Mouse (Mus musculus) urinary bladder, adult 2 months (tissue): ENCODE data around the gene Smad3. TPM values are rescaled to one million over a fixed set of nuclear protein-coding genes. Genes with fewer than 3 reads are reported as not detected.

Source experiments
- DNase-seq: peaks from one replicate; pipeline ENCODE4 v3.0.0; 2022; ENCODE audit warnings: low spot score
- polyA plus RNA-seq: library from polyadenylated mRNA; depleted of rRNA; stranded (reverse); fragments of >200 nt; gene quantifications from 2 replicates; pipeline ENCODE4 v1.2.3, GENCODE M21; 2012

Smad3 gene
- polyA plus RNA-seq, 1 experiment: 33.3 TPM

DNA sequence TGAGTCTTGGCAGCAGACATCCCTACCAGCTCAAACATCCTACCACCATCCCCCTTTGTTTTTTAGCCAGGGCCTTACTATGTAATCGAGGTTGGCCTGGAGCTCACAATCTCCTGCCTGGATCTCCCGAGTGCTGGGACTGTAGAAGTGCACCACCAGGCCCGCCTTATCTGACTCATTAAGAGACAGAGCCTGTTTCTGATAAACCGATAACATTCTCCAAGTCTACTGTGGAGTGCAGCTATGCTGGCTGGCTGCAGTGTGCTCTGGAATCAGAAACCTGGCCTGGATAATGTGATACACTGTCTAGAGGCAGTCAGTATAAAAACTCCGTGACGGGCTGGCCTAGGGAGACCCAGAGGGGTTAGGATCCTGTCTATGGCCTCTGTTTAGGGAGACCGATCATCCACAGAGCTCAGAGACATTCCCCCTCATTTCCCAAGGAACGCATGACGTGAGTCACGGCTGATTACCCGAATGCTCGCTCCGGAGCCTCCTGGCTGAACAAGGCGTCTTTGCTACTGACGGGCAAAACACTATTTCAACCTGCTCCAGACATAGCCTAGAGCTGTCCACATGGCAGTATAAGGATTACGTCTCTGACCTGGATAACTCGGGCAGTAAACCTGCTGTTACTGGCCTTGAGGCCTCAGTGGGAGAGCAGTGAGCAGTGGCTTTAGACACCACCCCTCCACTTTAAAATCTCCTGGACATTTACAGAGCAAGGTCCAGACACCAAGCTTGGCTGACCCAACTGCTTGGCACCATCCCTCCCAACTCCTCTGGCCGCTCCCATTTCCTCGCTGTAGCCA is 11.8 kb downstream of the Smad3 start:
- no peak for DNase-seq

DNA sequence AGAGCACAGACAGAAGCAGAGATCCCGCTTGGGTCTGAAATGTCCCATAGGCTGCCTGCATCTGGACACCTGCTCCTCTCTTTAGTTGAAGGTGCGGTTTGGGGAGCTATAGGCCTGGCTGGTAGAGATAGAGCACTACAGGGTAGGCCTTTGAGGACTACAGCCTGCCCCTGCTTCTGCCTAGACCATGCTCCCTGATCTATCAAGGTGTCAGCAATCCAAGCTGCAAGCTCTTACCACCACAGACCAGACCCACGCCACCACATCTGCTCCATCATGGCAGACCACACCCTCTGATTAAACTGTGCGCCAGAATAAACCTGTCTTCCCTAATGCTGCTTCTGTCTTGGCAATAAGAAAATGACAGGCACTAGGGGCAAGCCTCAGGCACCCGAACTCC is 13.2 kb downstream of the Smad3 start:
- DNase-seq: no peak

DNA sequence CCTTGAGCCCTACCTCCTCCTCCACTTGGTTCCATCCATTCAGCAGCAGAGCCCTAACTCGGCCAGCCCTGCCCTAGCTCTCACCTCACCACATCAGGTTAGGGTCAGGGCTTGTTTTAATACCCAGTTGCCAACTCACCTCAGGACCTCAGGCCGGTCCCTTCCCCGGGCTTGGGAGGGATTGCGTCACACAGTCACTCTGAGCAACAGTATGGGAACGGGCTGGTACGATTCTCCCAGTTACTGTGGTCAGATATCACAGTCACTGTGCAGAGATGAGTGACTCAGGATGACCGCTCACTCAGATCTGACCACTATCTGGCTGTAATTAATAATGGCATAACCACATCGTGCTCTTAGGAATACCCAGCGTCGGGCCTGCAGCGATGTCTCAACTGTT is 14.0 kb downstream of the Smad3 start:
- DNase-seq: no peak

DNA sequence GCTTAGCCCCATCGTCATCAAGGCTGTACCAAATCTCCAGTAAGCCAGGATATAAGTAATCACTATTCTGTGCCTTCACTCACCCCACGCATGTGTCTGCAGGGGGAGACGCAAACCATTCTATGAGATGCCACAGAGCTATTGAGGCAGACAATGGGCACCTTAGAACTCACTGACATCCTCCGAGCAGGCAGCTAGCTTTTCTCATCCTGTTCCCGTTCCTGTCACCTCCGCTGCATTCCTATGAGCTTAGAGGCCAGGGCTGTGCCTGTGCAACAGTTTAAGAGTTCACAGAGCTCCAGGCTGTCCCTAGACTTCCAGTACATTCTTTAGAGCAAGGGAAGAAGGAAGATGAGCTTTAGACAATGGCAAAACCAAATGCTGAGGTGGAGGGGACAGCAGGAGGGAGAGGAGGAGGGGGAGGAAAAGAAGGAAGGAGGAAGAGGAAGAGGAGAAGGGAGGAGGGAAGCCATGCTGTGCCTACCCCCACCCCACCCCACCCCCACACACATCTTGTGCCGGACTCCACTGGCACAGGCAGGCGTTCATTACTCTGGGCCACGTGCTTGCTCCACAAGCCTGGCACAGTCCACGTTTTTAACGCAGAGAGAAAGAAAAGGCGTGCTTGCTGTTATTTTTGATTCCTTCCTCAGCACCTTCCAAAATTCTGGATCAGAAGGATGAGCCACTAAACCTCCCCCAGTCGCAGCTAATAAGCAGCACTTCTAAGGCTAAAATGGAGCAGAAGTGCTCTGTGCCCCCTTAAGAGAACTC is 14.7 kb downstream of the Smad3 start:
- no peak for DNase-seq

DNA sequence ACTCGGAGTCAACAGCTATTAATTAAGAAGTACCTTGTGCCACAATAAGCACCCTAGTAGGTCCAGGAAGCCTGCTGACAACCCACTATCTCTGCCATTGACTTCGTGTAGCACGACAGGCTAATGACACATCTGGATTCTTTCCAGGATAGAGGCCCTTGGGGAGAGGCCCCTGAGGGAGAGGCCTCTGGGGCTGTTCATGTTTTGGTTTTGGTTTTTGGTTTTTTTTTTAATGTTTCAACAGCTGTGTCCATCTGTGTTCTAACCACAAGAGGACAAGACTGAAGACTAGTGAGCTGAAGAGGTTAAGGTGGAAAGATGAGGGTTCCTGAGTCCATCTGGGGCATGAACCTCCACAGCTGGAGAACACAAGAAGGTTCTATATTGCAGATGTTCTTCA is 15.5 kb downstream of the Smad3 start:
- DNase-seq: no peak

DNA sequence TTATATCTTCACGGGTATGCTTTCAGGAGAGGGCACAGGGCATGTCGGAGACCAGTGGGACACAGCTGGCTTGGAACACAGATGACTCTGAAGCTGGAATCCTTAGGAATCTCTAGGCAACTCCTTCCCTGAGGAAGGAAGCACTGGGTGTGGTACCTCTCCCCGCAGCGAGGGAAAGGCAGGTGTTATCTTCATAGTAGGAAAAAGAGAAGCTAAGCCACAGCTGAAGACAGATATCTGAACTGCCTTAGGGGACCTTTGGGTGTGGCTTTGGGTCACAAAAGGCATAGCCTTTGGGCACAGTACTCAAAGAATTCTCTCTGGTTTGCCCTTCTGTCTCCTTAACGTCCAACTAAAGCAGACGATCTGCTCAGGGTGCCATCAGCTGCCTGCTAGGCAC is 16.0 kb downstream of the Smad3 start:
- no peak for DNase-seq

DNA sequence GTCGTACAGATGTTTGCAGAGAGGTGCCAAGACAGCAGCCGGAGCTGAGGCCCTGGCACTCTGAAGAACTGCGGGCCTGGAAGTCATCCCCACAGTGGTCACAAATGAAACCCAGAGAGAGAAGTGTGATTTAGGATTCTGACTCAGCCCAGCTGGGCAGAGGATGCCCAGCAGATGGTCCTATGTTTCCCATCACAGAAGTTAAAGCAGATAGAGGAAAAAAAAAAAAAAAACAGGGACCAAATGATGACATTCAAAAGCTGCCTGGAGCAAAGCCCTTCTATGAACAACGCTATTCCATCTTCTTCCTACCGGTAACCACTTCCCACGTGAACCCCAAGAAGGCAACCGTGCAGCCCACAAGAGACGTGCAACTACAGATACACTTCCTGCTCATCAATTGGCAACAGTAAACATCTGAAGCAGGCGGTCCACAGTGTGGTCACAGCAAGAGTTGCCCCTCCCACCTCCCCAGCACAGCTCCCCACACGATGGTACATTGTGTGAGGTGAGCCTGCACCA is 17.4 kb downstream of the Smad3 start:
- DNase-seq: no peak

DNA sequence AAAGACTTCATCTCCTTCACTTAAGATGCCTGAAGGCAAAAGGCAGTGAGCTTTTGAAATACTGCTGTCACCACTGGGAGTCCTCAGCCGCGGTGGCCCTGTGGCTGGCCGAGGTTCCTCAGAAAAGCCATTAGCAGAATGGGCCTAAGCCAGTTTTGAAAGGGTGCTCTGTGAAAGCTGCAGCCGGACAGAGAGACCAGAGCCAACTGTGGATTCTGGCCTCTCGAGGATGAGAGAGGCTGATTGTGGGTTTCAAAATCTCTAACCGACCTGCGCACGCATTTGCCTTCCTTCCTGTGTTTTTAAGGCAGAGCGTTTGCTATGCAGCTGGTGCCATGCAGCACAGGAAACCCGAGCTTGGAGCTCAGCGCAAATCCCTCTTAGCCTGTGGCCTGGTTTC is 19.0 kb downstream of the Smad3 start:
- no peak for DNase-seq

DNA sequence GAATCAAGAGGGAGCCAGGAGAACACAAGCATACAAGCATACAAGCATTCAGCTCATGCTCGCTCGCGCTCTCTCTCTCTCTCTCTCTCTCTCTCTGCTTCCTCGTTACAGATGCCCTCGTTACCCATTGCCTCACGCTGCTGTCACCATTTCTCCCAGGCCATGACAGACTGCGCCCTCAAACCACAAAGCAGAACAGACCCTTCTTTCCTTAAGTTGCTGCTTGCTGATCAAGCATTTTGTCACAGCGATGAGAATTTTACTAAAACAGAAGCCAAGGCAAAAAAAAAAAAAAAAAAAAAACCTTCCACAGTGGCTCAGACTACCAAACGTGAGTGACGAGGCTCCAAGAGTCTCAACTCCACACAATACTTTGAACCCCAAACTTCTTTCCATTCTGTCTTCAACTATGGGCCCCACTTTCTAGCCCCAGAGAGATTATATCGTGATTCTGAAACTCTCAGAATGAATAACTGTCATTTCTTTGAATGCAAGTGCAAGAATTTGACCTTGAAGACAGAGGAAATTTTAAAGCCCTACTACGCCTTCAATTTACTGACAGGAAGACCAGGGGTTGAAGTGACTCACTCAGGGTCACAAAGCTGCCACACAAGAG is 19.6 kb downstream of the Smad3 start:
- no peak for DNase-seq

DNA sequence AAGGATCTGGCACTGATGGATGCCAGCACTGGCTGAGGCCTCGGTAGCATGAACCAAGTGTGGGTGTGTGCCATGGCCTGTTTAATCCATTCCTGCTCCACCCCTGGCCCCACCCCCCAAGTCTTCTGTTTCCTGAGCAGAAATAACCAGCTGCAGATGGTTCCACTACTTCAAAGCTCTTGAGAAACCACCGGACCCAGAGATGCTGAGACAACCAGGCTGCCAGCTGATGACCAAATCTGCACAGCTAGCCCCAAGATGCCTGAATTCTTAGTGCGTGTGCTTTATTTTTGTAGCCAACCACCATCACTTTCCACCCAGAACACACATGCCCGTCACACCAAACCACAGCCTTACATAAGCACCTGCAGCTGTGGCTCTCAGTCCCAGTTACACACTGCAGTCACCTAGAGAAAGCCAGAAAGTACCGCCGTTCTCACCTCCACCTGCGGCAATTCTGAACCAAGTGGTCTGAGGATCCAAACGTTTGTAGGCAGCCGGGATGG is 20.3 kb downstream of the Smad3 start:
- no peak for DNase-seq

DNA sequence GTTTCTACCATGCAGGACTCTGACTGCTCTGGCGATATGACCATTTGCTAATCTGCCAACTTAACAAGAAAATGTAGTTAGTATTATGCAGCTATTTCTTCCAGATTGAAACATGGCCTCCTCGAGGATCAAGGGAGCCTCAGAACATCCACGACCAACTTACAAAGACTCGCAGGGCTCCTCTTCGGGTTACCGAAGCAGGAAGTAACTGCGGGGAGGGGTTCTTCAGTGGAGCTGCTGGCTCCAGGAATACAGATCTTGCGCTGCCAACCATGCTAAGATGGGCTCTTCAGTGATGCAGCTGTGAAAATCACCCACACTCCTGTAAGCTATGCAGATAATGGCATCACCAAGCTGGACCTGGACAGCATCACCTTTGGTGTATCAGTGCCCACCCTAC is 23.5 kb downstream of the Smad3 start:
- no peak for DNase-seq

DNA sequence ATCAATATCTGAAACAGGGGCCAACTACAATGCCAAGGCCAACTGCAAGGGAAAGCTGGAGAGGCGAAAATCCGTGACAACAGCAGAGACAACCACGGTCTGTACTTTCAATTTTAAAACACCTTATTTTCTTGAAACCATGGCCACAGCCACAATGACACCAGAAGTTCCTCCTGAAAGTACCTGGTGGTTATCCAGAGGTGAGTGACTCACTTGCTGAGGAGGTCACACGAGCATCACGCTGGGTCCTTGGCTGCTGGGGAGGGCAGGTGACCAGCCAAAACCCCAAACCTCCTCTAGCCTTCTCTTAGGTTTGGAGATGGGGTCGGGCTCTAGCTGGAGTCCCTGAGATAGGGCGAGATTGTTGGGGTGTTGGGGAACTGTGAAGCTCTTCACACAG is 25.1 kb downstream of the Smad3 start:
- no peak for DNase-seq

DNA sequence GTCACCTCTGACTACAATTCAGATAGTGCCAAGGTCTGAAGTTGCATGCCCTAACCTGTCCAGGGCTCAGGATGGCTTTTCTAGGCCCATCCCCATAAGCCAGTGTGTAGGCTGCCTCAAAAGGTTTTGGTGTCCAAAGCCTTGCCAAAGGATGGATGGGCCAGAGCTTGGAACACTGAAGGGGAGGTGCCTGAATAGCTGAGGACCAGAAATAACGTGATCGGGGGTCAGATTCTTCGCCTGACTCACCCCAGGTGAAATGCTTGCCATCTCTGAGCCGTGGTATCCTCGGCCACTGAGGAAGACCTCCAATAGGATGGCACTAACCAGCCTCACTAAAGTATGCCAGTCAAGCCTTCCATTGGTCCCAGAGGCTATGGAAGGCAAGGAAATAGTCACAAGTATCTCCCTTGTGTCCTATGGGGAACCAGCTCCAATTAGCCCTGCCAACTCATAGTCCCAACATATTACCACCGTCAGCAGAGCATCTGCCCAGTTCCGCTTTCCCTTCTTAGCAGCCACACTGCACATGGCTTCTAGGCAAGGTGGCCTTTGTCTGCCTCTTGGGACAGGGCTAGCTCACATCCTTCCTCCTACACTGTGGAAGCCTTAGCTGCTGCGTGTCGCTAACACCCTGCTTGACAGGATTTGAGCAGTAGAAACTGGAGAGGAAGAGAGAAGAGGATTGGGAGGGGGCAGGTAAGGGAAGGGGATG is 26.5 kb downstream of the Smad3 start:
- DNase-seq: no peak

DNA sequence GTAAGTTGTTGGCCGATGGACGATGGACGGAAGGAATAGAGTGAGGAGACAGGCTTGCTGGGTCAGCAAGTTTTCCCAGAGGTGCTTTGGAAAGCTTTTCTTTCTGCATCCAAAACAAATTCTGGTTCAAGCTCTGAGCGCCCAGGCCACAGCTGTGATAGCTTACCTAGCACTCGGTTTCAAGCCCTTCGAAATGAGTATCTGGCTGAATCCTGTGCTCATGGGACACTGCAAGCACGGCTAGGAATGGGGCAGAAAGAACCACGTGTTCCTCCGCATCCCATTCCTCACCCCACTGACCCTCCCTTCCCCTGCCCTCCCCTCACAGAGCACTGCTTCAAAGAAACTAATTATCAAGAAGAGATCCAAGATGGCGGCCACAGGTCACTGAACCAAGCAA is 28.8 kb downstream of the Smad3 start:
- no peak for DNase-seq

DNA sequence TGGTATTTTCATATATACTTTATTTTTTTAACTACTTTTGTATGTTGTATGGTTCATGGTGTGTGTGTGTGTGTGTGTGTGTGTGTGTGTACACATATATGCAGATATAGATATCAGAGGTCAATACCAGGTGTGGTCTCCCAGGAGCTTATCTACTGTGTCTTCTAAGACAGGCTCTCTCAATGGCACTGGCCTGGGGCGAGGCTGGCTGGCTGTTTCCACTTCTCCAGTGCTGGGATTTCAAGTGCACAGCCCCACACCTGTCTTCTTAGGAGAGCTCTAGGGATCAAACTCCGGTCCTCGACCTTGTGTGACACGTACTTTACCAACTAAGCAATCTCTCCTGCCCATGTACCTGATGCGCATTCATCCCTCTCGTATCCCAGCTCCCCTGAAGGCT is 30.7 kb downstream of the Smad3 start:
- DNase-seq: no peak

DNA sequence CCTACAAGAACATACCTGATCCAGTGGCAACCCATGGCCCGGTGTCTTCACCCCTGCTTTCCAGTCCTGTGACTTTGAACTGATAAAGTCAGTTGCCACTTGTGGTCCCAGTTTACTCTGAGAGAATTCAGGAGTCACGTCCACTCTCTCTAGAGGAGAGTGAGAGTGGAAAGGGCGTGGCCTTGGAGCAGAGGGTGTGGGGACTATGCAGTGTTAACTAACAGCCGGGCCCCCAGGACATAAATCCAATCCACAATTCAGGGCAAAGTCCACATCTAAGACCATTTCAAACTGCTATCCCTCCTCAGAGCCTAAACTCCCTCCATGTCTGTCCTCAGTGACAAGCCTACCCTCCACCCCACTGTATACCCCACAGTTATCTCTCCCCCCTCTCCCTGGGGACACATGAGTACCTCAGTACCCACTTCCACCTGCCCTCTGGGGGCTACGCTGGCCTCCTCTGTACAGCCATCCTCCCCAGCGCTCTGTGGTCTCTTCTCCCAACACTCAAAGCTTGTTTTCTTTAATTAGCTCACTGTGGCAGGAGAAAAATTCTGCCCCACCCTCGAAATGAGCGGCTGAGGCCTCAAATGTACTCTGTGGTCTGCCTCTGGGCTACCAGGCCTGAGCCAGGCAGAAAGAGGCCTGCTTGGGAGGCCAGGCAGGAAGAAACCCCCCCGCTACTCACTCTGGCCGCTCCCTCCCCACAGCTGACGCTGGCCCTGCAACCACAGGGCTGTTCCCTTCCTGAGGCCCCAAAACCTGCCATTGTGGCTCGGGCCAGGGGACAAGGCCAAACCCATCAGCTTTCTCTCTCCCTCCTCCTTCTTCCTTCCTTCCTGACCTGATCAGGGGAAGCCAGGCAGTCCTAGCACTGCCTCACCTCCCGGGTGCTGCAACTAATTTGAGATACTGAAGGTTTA is 31.4 kb downstream of the Smad3 start:
- no peak for DNase-seq

DNA sequence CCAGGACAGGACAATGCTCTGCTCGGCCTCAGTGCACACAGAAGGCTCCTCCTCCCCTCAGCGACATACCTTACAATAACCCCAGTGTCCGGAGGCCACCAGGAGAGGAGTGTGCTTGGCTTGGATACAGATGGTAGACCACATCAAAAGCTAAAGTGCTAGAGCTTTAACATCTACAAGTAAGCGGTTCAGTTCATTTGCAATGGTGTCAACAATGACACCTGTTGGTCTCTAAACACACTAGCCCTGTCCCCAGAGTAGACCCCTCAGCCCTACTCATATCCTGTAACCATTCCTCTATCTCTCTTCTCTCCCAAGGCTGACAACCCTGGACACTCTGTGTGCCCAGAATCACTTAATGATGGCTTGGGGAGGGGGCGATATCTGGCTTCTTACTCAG is 33.0 kb downstream of the Smad3 start:
- no peak for DNase-seq

DNA sequence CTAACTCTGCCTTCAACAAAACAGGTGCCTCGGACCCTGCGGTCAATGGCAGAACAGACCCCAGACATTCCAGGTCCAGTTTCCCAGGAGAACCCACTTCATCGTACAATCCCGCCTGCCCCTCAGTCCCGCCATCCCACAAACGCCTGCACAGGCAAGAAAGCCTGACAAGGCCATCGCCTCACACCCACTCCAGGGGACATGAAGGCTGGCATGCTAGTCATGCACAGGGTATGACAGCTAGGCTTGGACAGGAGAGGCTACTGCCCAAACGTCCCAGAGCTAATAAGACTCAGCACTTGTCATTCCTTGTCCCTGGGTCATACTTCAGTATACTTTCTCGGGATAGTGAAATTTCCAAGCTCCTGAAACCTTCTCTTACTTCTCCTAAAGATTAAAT is 34.9 kb downstream of the Smad3 start:
- no peak for DNase-seq

DNA sequence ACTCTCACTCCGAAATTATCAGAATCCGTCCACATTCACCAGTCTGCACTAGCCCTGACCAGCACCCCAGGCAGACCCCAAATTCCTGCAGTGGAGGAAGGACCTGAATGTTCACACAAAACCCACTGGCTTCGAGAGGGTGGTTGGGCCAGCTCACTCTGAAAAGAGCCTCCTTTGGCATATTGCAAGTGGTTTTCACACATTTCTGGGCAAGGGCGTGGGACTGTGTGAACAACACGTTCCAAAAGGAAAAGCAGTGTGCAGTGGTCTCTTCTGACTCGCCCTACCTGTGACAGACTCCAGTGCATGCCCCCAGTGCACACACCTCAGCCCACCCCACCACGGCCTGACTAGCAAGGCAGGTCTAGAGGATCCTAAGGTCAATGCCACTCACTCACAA is 35.4 kb downstream of the Smad3 start:
- DNase-seq: no peak

DNA sequence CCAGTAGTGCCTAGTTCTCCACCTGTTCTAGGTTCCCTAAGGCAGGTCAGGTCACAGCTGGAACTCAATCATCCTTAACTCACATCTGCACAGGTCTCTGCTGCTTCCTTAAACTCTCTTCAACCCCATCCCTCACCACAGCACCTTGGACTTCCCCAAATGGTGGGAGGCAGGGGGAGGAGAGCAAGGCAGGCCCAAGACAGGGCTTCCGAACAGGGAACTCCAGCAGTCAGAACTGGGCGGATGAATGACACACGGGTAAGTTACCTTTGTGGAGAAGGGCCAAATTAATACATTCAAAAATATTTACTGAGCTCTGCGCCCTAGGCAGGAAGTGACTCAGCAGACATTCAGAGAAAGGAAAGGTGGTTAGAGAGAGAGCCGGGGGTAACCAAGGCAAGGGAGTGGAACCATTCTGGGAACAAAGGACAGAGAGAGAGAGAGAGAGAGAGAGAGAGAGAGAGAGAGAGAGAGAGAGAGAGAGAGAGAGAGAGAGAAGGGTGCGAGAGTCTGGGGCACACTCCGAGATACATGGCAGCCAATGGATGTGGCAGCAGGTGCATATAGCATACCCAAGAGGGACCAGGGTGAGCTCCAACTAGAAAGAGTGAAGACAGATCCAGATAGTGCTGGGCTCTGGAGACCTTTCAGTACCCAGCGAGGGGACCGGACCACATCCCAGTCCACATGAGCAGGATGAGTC is 36.1 kb downstream of the Smad3 start:
- DNase-seq: no peak
